Mouse (Mus musculus) MEL (cell line): Measurements from ENCODE around the gene Ppt2.

ENCODE experiments used
- CHD2 ChIP-seq: IDR thresholded peaks from 2 replicates; pipeline ENCODE4 v1.6.1; 2011; ENCODE audit warnings: low read length, improper control_type of control experiment
- CTCF ChIP-seq, 3 experiments: IDR thresholded peaks in 2 of 3; conservative IDR thresholded peaks in 1 of 3; 2 replicates each; pipeline ENCODE4 v1.5.1; 2011 to 2012; ENCODE audit warnings: low read length in 3 of 3, low read depth in 2 of 3, mild to moderate bottlenecking in 2 of 3, improper control_type of control experiment in 1 of 3, inconsistent platforms in 1 of 3, mixed read lengths in 1 of 3, moderate library complexity in 1 of 3; ENCODE audit not compliant: control insufficient read depth in 1 of 3, insufficient read depth in 1 of 3, poor library complexity in 1 of 3, severe bottlenecking in 1 of 3
- EP300 ChIP-seq, 2 experiments: IDR thresholded peaks; 2 replicates each; pipeline ENCODE4 v1.6.1; 2011; ENCODE audit warnings: improper control_type of control experiment in 2 of 2, low read length in 2 of 2, low read depth in 1 of 2, mild to moderate bottlenecking in 1 of 2
- MAX ChIP-seq: IDR thresholded peaks from 2 replicates; pipeline ENCODE4 v1.6.1; 2011; ENCODE audit warnings: low read length, improper control_type of control experiment
- MEF2A ChIP-seq: IDR thresholded peaks from 2 replicates; pipeline ENCODE4 v1.6.1; 2014; ENCODE audit warnings: low read depth, mild to moderate bottlenecking, inconsistent platforms, low read length, improper control_type of control experiment; ENCODE audit not compliant: poor library complexity, insufficient replicate concordance, severe bottlenecking; ENCODE audit errors: extremely low read depth
- MXI1 ChIP-seq: IDR thresholded peaks from 2 replicates; pipeline ENCODE4 v1.6.1; 2011; ENCODE audit warnings: mild to moderate bottlenecking, low read depth, low read length, improper control_type of control experiment
- MYC ChIP-seq: IDR thresholded peaks from 2 replicates; pipeline ENCODE4 v1.6.1; 2011; ENCODE audit warnings: low read depth, mild to moderate bottlenecking, low read length, improper control_type of control experiment, moderate library complexity
- POLR2A ChIP-seq, 2 experiments: IDR thresholded peaks; 2 replicates each; pipeline ENCODE4 v1.6.1; 2011 to 2012; ENCODE audit warnings: low read length in 2 of 2, mild to moderate bottlenecking in 2 of 2, control low read depth in 1 of 2, improper control_type of control experiment in 1 of 2, low read depth in 1 of 2, moderate library complexity in 1 of 2; ENCODE audit not compliant: control insufficient read depth in 1 of 2, insufficient read depth in 1 of 2, poor library complexity in 1 of 2
- POLR2AphosphoS2 ChIP-seq: IDR thresholded peaks from 2 replicates; pipeline ENCODE4 v1.6.1; 2011; ENCODE audit warnings: low read length, improper control_type of control experiment
- POLR2AphosphoS5 ChIP-seq: IDR thresholded peaks from 2 replicates; pipeline ENCODE4 v1.6.1; 2012; ENCODE audit warnings: low read depth, borderline replicate concordance, mild to moderate bottlenecking, inconsistent platforms, low read length, moderate library complexity, mixed read lengths
- SMC3 ChIP-seq: IDR thresholded peaks from 2 replicates; pipeline ENCODE4 v1.6.1; 2011; ENCODE audit warnings: low read depth, low read length, improper control_type of control experiment
- TBP ChIP-seq: IDR thresholded peaks from 2 replicates; pipeline ENCODE4 v1.8.0; 2011; ENCODE audit warnings: low read depth, low read length, improper control_type of control experiment
- UBTF ChIP-seq: IDR thresholded peaks from 2 replicates; pipeline ENCODE4 v1.6.1; 2012; ENCODE audit warnings: low read depth, mild to moderate bottlenecking, inconsistent platforms, low read length, improper control_type of control experiment, moderate library complexity, borderline replicate concordance; ENCODE audit not compliant: insufficient read depth

DNA sequence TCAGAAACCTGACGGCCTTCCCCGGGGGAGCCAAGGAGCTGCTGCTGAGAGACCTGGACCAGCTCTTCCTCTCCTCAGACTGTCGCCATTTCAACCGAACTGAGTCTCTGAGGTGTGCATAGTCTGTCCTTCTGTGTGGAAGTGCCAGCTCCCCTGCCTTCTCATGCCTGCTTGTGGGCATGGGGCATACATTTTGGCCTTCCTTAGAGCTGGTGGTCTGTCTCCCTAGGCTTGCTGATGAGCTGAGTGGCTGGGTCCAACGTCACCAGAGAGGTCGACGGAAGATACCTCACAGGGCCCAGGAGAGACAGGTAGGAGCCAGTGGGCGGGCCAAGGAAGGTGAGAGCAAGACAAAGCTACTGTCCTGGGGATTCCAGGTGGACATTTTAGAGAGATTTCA is 24.7 kb upstream of the Ppt2 start:
- TF ChIP-seq POLR2A (IDR thresholded peaks at IDR 0.05; ENCODE audit: control insufficient read depth in 1 of 2, insufficient read depth in 1 of 2, low read depth in 1 of 2, low read length in 2 of 2, poor library complexity in 1 of 2) (no peak), MXI1 (no peak), EP300 (IDR thresholded peaks at IDR 0.05; ENCODE audit: low read depth in 1 of 2, low read length in 2 of 2) (no peak), CHD2 (no peak), POLR2AphosphoS2 (no peak), CTCF (IDR thresholded peaks at IDR 0.05 in 2 of 3, conservative IDR thresholded peaks at IDR 0.05 in 1 of 3; ENCODE audit: control insufficient read depth in 1 of 3, insufficient read depth in 1 of 3, low read depth in 2 of 3, low read length in 3 of 3, poor library complexity in 1 of 3, severe bottlenecking in 1 of 3) (no peak), TBP (no peak), UBTF (no peak), MYC (no peak), SMC3 (no peak), POLR2AphosphoS5 (no peak), MAX (no peak), MEF2A (no peak)
